Mouse (Mus musculus) thymus, adult 2 months (tissue): ENCODE results near the gene Mad2l2. TPM values are rescaled to one million over a fixed set of nuclear protein-coding genes. Genes with fewer than 3 reads are reported as not detected.

Source experiments
- DNase-seq: peaks from one replicate; pipeline ENCODE4 v3.0.0; 2021
- H3K27ac ChIP-seq: fragments of 200-500 bp; 2 replicates; pipeline ENCODE4 v1.5.1; 2012; ENCODE audit warnings: low read length, control low read depth; ENCODE audit not compliant: control insufficient read depth, insufficient read depth
- H3K27me3 ChIP-seq: fragments of 200-500 bp; 2 replicates; pipeline ENCODE4 v1.6.1; 2012; ENCODE audit warnings: mild to moderate bottlenecking, low read length, moderate library complexity, mixed read lengths; ENCODE audit not compliant: control insufficient read depth, insufficient read depth
- H3K36me3 ChIP-seq: fragments of 200-500 bp; 2 replicates; pipeline ENCODE4 v1.6.1; 2012; ENCODE audit warnings: mild to moderate bottlenecking, low read length, moderate library complexity; ENCODE audit not compliant: control insufficient read depth, insufficient read depth
- H3K4me1 ChIP-seq: fragments of 200-500 bp; replicated peaks from 2 replicates; pipeline ENCODE4 v1.6.1; 2012; ENCODE audit warnings: low read length; ENCODE audit not compliant: control insufficient read depth, insufficient read depth
- H3K4me3 ChIP-seq: fragments of 200-500 bp; 2 replicates; pipeline ENCODE4 v1.5.1; 2012; ENCODE audit warnings: mild to moderate bottlenecking, low read length, control low read depth, moderate library complexity; ENCODE audit not compliant: control insufficient read depth, insufficient read depth
- CTCF ChIP-seq: fragments of 200-500 bp; IDR thresholded peaks from 2 replicates; pipeline ENCODE4 v1.5.1; 2012; ENCODE audit warnings: mild to moderate bottlenecking, control low read depth, low read length, moderate library complexity, borderline replicate concordance; ENCODE audit not compliant: control insufficient read depth, poor library complexity, insufficient read depth; ENCODE audit errors: extremely low read depth
- POLR2A ChIP-seq: fragments of 200-500 bp; IDR thresholded peaks from 2 replicates; pipeline ENCODE4 v1.6.1; 2012; ENCODE audit warnings: mild to moderate bottlenecking, low read length, control low read depth, moderate library complexity; ENCODE audit not compliant: control insufficient read depth, poor library complexity, insufficient read depth; ENCODE audit errors: extremely low read depth
- WGBS: fragments of 180-500 bp; shearing (Covaris S2); methylation state at CpG from one replicate; pipeline ENCODE4 v1.1.7; 2018; 5-methylcytosine and 5-hydroxymethylcytosine counted together
- polyA plus RNA-seq: library from polyadenylated mRNA; depleted of rRNA; stranded (reverse); fragments of >200 nt; gene quantifications from 2 replicates; pipeline ENCODE4 v1.2.3, GENCODE M21; 2012

Mad2l2 gene
- polyA plus RNA-seq, 1 experiment = 37.7 TPM

- no peak overlapping the region for H3K27ac ChIP-seq
- no peak for TF ChIP-seq POLR2A
- DNase-seq = no peak
- H3K27me3 ChIP-seq = no peaks in the 10 kb centered on the region
- H3K4me3 ChIP-seq = no peak overlapping the region
- WGBS = 75% methylated on average over 22 of the region's 22 CpGs
- H3K4me1 ChIP-seq = no peaks in the 10 kb centered on the region
- no peaks in the 10 kb centered on the region for H3K36me3 ChIP-seq
Observed at GRCm38 (mm10) chr4:148107621-148108291, 22.4 kb upstream of the Mad2l2 start.

GRCm38 (mm10) chr4:148108565-148109100 is 21.6 kb upstream of the Mad2l2 start:
- Histone ChIP-seq H3K27ac (no peak overlapping the region), H3K36me3 (no peaks in the 10 kb centered on the region), H3K27me3 (no peaks in the 10 kb centered on the region), H3K4me1 (no peaks in the 10 kb centered on the region), H3K4me3 (no peak overlapping the region)
- no peak for TF ChIP-seq POLR2A
- TF ChIP-seq CTCF = no peak
- WGBS = 48% methylated on average over 7 of the region's 7 CpGs
- no peak for DNase-seq

GRCm38 (mm10) chr4:148109215-148109614 is 21.0 kb upstream of the Mad2l2 start:
- no peak for DNase-seq
- WGBS = 81% methylated on average over 5 of the region's 5 CpGs
- H3K36me3 ChIP-seq = no peaks in the 10 kb centered on the region
- no peak overlapping the region for H3K4me3 ChIP-seq
- TF ChIP-seq CTCF (no peak), POLR2A (no peak)
- H3K27me3 ChIP-seq = no peaks in the 10 kb centered on the region
- H3K4me1 ChIP-seq = no peaks in the 10 kb centered on the region
- no peak overlapping the region for H3K27ac ChIP-seq

GRCm38 (mm10) chr4:148112519-148112918 is 17.7 kb upstream of the Mad2l2 start:
- H3K36me3 ChIP-seq = no peaks in the 10 kb centered on the region
- H3K4me3 ChIP-seq = no peak overlapping the region
- TF ChIP-seq CTCF (no peak), POLR2A (no peak)
- H3K4me1 ChIP-seq = peaks cover 5% of the 10 kb centered on the region
- no peak for DNase-seq
- no peak overlapping the region for H3K27ac ChIP-seq
- H3K27me3 ChIP-seq = no peaks in the 10 kb centered on the region
- 89% methylated on average over 12 of the region's 12 CpGs for WGBS

GRCm38 (mm10) chr4:148114758-148115391 is 15.3 kb upstream of the Mad2l2 start:
- DNase-seq = peak; percentile 87
- Histone ChIP-seq H3K4me3 (no peak overlapping the region), H3K36me3 (no peaks in the 10 kb centered on the region), H3K27me3 (no peaks in the 10 kb centered on the region), H3K27ac (no peak overlapping the region), H3K4me1 (peaks cover 10% of the 10 kb centered on the region)
- TF ChIP-seq POLR2A (no peak), CTCF (peak; percentile 97)
- 9% methylated on average over 15 of the region's 15 CpGs for WGBS

GRCm38 (mm10) chr4:148115467-148115866 is 14.7 kb upstream of the Mad2l2 start:
- Histone ChIP-seq H3K36me3 (no peaks in the 10 kb centered on the region), H3K27me3 (no peaks in the 10 kb centered on the region), H3K27ac (no peak overlapping the region), H3K4me3 (no peak overlapping the region), H3K4me1 (peaks cover 10% of the 10 kb centered on the region)
- peak; percentile 48 for DNase-seq
- TF ChIP-seq CTCF = peak; percentile 49; the same call in 1 of the 2 replicates
- TF ChIP-seq POLR2A = no peak
- 5% methylated on average over 15 of the region's 15 CpGs for WGBS

- H3K27ac ChIP-seq = no peak overlapping the region
- TF ChIP-seq POLR2A (no peak), CTCF (no peak)
- H3K36me3 ChIP-seq = no peaks in the 10 kb centered on the region
- no peaks in the 10 kb centered on the region for H3K27me3 ChIP-seq
- peaks cover 10% of the 10 kb centered on the region for H3K4me1 ChIP-seq
- WGBS = 86% methylated on average over 4 of the region's 4 CpGs
- H3K4me3 ChIP-seq = no peak overlapping the region
- DNase-seq = no peak
Observed at GRCm38 (mm10) chr4:148116657-148117056, 13.5 kb upstream of the Mad2l2 start.
